ENCODE assay signal across 26 mouse cellular contexts in the genomic region with DNA sequence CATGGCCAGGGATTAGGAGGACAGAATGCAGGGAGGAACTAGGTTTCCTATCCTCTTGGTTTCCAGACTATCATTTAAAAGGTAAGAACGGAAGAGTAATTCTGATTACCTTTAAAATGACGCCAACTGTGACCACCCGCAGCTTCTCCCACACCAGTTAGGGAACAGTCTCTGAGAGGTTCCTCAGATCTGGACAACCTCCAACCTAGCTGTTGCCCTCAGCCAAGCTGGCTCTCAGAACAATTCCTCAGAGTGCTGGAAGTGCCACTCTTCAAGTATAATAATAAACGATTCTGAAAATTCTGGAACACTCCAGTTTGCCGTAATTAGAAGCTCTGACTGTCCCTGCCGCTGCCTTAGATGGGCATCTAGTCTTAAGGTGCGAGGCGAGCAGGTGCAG. TPM values are rescaled to one million over a fixed set of nuclear protein-coding genes. Genes with fewer than 3 reads are reported as not detected.
DNase-seq lines count a peak whose midpoint lies in the region; ATAC-seq lines count a peak whose summit lies in the region.
"Had no signal": no experiment of that assay in that cellular context is flagged by ENCODE, and none has a peak within 500 bp of the region (broad histone marks: within the 10 kb centered on the region; RNA-seq: fewer than 3 reads in every experiment).

No protein-coding gene starts in this region.

- 0 out of 2 replicates have a peak overlapping the region, but pooled peaks have one; percentile 15 for H3K27ac ChIP-seq in neural tube, embryonic 13.5 days (replicated peaks)
- no peak overlapping the region for H3K27ac ChIP-seq in hindbrain, embryonic 14.5 days
- H3K27ac ChIP-seq: embryonic facial prominence, embryonic 12.5 days; heart, embryonic 10.5 days; hindbrain, embryonic 15.5 days had no signal

- peaks cover 7% of the 10 kb centered on the region for H3K4me1 ChIP-seq in neural tube, embryonic 13.5 days (replicated peaks)
- no peaks in the 10 kb centered on the region for H3K4me1 ChIP-seq in hindbrain, embryonic 14.5 days (replicated peaks; ENCODE audit: control insufficient read depth, insufficient read depth, low read length)

- H3K9me3 ChIP-seq in neural tube, embryonic 13.5 days = no peaks in the 10 kb centered on the region
- no peaks in the 10 kb centered on the region for H3K9me3 ChIP-seq in hindbrain, embryonic 14.5 days (ENCODE audit: control insufficient read depth, low read length)
- H3K9me3 ChIP-seq: embryonic facial prominence, embryonic 12.5 days; heart, embryonic 10.5 days; hindbrain, embryonic 15.5 days had no signal

- 91% methylated on average over 8 of the region's 8 CpGs for WGBS in neural tube, embryonic 13.5 days
- WGBS in hindbrain, embryonic 14.5 days = 91% methylated on average over 8 of the region's 8 CpGs

- H3K9ac ChIP-seq in neural tube, embryonic 13.5 days = no peak overlapping the region
- no peak overlapping the region for H3K9ac ChIP-seq in hindbrain, embryonic 14.5 days
- H3K9ac ChIP-seq: embryonic facial prominence, embryonic 12.5 days; hindbrain, embryonic 15.5 days had no signal

- peaks cover 55% of the 10 kb centered on the region for H3K36me3 ChIP-seq in neural tube, embryonic 13.5 days
- peaks cover 60% of the 10 kb centered on the region for H3K36me3 ChIP-seq in hindbrain, embryonic 14.5 days (replicated peaks; ENCODE audit: control insufficient read depth, insufficient read depth)

- no peaks in the 10 kb centered on the region for H3K27me3 ChIP-seq in neural tube, embryonic 13.5 days
- no peaks in the 10 kb centered on the region for H3K27me3 ChIP-seq in hindbrain, embryonic 14.5 days (ENCODE audit: control insufficient read depth, insufficient read depth, low read length)
- H3K27me3 ChIP-seq: embryonic facial prominence, embryonic 12.5 days; hindbrain, embryonic 15.5 days; Patski had no signal

- DNase-seq in cerebellum, adult 11-12 months = peak; percentile 53
- no peak for DNase-seq in neural tube, embryonic 10.5 days (ENCODE audit: extremely low spot score, low spot score)
- DNase-seq in lung, adult 18-20 months = peak; percentile 39 to 52
- DNase-seq in kidney, postnatal 36 days = no peak
- DNase-seq in thymus, postnatal 0 days (ENCODE audit: low spot score) = no peak
- no peak for DNase-seq in hindbrain, embryonic 14.5 days (ENCODE audit: low spot score)
- DNase-seq: gastrocnemius, postnatal 36 days; left cerebral cortex, postnatal 4 days; liver; midbrain, embryonic 14.5 days; right cerebral cortex, postnatal 14 days; spleen, adult 18-20 months; thymus, postnatal 4 days had no signal

- no peak overlapping the region for H3K4me3 ChIP-seq in neural tube, embryonic 13.5 days
- H3K4me3 ChIP-seq in hindbrain, embryonic 14.5 days (replicated peaks; ENCODE audit: low read length) = no peak overlapping the region
- H3K4me3 ChIP-seq: embryonic facial prominence, embryonic 12.5 days; erythroblast, embryonic 14.5 days; heart, embryonic 10.5 days; hindbrain, embryonic 15.5 days; myocyte had no signal

- no peak for ATAC-seq in cerebellum, adult (ENCODE audit: insufficient number of reproducible peaks, low FRiP score, low TSS enrichment)
- ATAC-seq in neural tube, embryonic 13.5 days (ENCODE audit: low read depth) = no peak
- no peak for ATAC-seq in hindbrain, embryonic 14.5 days (ENCODE audit: low FRiP score)
- ATAC-seq: CD4-positive, CD25-positive, alpha-beta regulatory T cell, adult 4 months; forebrain, embryonic 14.5 days; intestine, embryonic 16.5 days; Patski had no signal

- no peak overlapping the region for H3K4me2 ChIP-seq in neural tube, embryonic 13.5 days
- no peak overlapping the region for H3K4me2 ChIP-seq in hindbrain, embryonic 14.5 days (replicated peaks)
- H3K4me2 ChIP-seq: embryonic facial prominence, embryonic 12.5 days; hindbrain, embryonic 15.5 days had no signal

RNA-seq across cellular contexts. Expression of a gene that starts 16.0 kb away (rescaled TPM):
- 51.5 and 56.3 TPM in 2 replicates for polyA plus RNA-seq in neural tube, embryonic 13.5 days (2015; fragmentation: Nextera tagmentation; extraction: Ambion mirVana)
- 26.9 and 27.0 TPM in 2 replicates for polyA plus RNA-seq in thymus, postnatal 0 days (2015; fragmentation: Nextera tagmentation; extraction: Ambion mirVana)
- polyA plus RNA-seq in hindbrain, embryonic 14.5 days (2014; fragmentation: Nextera tagmentation; extraction: Ambion mirVana) = 54.1 and 64.9 TPM in 2 replicates

RNA-seq across cellular contexts. Expression of a gene that starts 44.2 kb away (rescaled TPM):
- polyA plus RNA-seq in neural tube, embryonic 13.5 days (2015; fragmentation: Nextera tagmentation; extraction: Ambion mirVana) = 3.0 and 3.5 TPM in 2 replicates
- 3.7 and 4.1 TPM in 2 replicates for polyA plus RNA-seq in thymus, postnatal 0 days (2015; fragmentation: Nextera tagmentation; extraction: Ambion mirVana)
- polyA plus RNA-seq in hindbrain, embryonic 14.5 days (2014; fragmentation: Nextera tagmentation; extraction: Ambion mirVana) = 0.48 and 4.0 TPM in 2 replicates
- polyA plus RNA-seq: brain, embryonic 14.5 days; cortical plate, adult 2 months; erythroblast, embryonic 14.5 days; hindbrain, embryonic 15.5 days; intestine, embryonic 16.5 days; myocyte; Patski had no signal

RNA-seq across cellular contexts. Expression of a gene that starts 44.3 kb away (rescaled TPM):
- polyA plus RNA-seq in neural tube, embryonic 13.5 days (2015; fragmentation: Nextera tagmentation; extraction: Ambion mirVana) = 27.1 and 41.0 TPM in 2 replicates
- 42.7 and 46.7 TPM in 2 replicates for polyA plus RNA-seq in thymus, postnatal 0 days (2015; fragmentation: Nextera tagmentation; extraction: Ambion mirVana)
- polyA plus RNA-seq in hindbrain, embryonic 14.5 days (2014; fragmentation: Nextera tagmentation; extraction: Ambion mirVana) = 45.3 and 49.7 TPM in 2 replicates
- polyA plus RNA-seq: myocyte, Patski had no signal

Comparison
In these comparisons a context has a peak if more than half of its experiments do, and no peak if none do; other contexts are left out.
1. DNase-seq: peak in cerebellum, adult 11-12 months (single experiment) and lung, adult 18-20 months (2 of 2); none in neural tube, embryonic 10.5 days (single experiment), kidney, postnatal 36 days (0 of 2), thymus, postnatal 0 days (single experiment) and hindbrain, embryonic 14.5 days (single experiment).